Mouse (Mus musculus) ES-E14 (cell line): ENCODE measurements at regions not wholly inside any gene's neighbourhood (a gene's known extent, or its start where the extent isn't known, plus 50 kb on each side); places are given as distances from the start of the nearest gene placed in this dataset.

ENCODE experiments used
- CHD2 ChIP-seq: IDR thresholded peaks from 2 replicates; pipeline ENCODE4 v1.6.1; 2014; ENCODE audit warnings: mild to moderate bottlenecking, low read depth, low read length, inconsistent platforms
- HCFC1 ChIP-seq: IDR thresholded peaks from 2 replicates; pipeline ENCODE4 v1.6.1; 2012; ENCODE audit warnings: low read length, inconsistent platforms, borderline replicate concordance; ENCODE audit not compliant: insufficient read depth
- MAFK ChIP-seq: IDR thresholded peaks from 2 replicates; pipeline ENCODE4 v1.6.1; 2014; ENCODE audit warnings: mild to moderate bottlenecking, low read depth, low read length, inconsistent platforms; ENCODE audit not compliant: insufficient read depth
- ZNF384 ChIP-seq: IDR thresholded peaks from 2 replicates; pipeline ENCODE4 v1.6.1; 2012; ENCODE audit warnings: low read depth, low read length, inconsistent platforms

DNA sequence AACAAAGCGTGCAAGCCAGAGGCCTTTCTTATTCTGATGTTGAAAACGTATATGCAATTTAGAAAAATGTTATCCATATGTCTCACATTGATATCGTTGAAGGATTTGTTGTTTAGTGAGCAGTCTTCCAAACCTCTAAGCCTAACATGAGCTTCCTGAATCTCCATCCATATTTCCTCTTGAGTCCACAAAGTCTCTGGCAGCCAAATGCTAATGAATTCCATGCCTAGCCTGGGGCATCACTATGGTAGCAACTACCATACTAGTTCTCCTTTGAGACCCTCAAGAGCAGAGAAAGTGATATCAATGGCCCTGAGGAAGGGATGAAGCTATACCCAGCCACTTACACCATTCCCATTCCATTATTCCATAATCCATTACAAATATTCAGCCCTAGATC lies 199.6 kb downstream of the Dcdc2c start:
- TF ChIP-seq CHD2 (no peak), MAFK (no peak), HCFC1 (no peak), ZNF384 (no peak)
